Mouse (Mus musculus) fibroblast of lung, adult 2 months (primary cell): Measurements from ENCODE around the gene Tfdp2.
"Not testable (repeated sequence)": the region's sequence is repeated elsewhere in the genome, so short reads cannot be mapped to it uniquely, and the experiment has no call there.

Source experiments
- DNase-seq: peaks from one replicate; pipeline ENCODE4 v3.0.0-alpha.2; 2011; ENCODE audit warnings: low read depth

The Tfdp2 gene

GRCm38 (mm10) chr9:96195885-96196622, at the start of gene Tfdp2:
Gene Tfdp2 (plus strand): TSS chr9:96196275.
- peak; percentile 69 for DNase-seq

- no peak for DNase-seq
These were observed 43.3 kb upstream of the Tfdp2 start for GRCm38 (mm10) chr9:96152801-96153200.

- no peak for DNase-seq
These were observed 37.6 kb upstream of the Tfdp2 start for GRCm38 (mm10) chr9:96158431-96158830.

- DNase-seq: no peak
These were observed 37.0 kb upstream of the Tfdp2 start for GRCm38 (mm10) chr9:96159047-96159446.

GRCm38 (mm10) chr9:96160767-96161166, 35.3 kb upstream of the Tfdp2 start:
- no peak for DNase-seq

- DNase-seq: no peak
These were observed 33.7 kb upstream of the Tfdp2 start for GRCm38 (mm10) chr9:96162421-96162820.

GRCm38 (mm10) chr9:96163443-96163842, 32.6 kb upstream of the Tfdp2 start:
- DNase-seq: no peak

- DNase-seq: not testable (repeated sequence)
These were observed 32.1 kb upstream of the Tfdp2 start for GRCm38 (mm10) chr9:96163983-96164382.

- DNase-seq: peak; percentile 33
These were observed 28.9 kb upstream of the Tfdp2 start for GRCm38 (mm10) chr9:96167168-96167585.

GRCm38 (mm10) chr9:96170600-96170999, 25.5 kb upstream of the Tfdp2 start:
- DNase-seq: no peak

- DNase-seq: no peak
These were observed 11.2 kb upstream of the Tfdp2 start for GRCm38 (mm10) chr9:96184909-96185308.

- DNase-seq: no peak
These were observed 9.4 kb upstream of the Tfdp2 start for GRCm38 (mm10) chr9:96186701-96187100.

- peak; percentile 26 for DNase-seq
These were observed 634 bp downstream of the Tfdp2 start for GRCm38 (mm10) chr9:96196636-96197181.

- DNase-seq: no peak
These were observed 1.7 kb downstream of the Tfdp2 start for GRCm38 (mm10) chr9:96197806-96198205.

- DNase-seq: no peak
These were observed 7.6 kb downstream of the Tfdp2 start for GRCm38 (mm10) chr9:96203663-96204062.

GRCm38 (mm10) chr9:96207428-96207827, 11.4 kb downstream of the Tfdp2 start:
- no peak for DNase-seq

GRCm38 (mm10) chr9:96213036-96213645, 17.1 kb downstream of the Tfdp2 start:
- DNase-seq: no peak

- DNase-seq: no peak
These were observed 18.1 kb downstream of the Tfdp2 start for GRCm38 (mm10) chr9:96214171-96214570.

- DNase-seq: no peak
These were observed 21.2 kb downstream of the Tfdp2 start for GRCm38 (mm10) chr9:96217299-96217698.

- DNase-seq: no peak
These were observed 21.7 kb downstream of the Tfdp2 start for GRCm38 (mm10) chr9:96217799-96218198.

GRCm38 (mm10) chr9:96219114-96219669, 23.1 kb downstream of the Tfdp2 start:
- no peak for DNase-seq

GRCm38 (mm10) chr9:96220419-96220818, 24.3 kb downstream of the Tfdp2 start:
- DNase-seq: no peak

GRCm38 (mm10) chr9:96223302-96223701, 27.2 kb downstream of the Tfdp2 start:
- DNase-seq: no peak
